Mouse (Mus musculus): ENCODE results near the gene Ak4. TPM values are rescaled to one million over a fixed set of nuclear protein-coding genes. Genes with fewer than 3 reads are reported as not detected.
A peak's percentile ranks its signal among the peaks of the same experiment; 100 is the strongest.

The Ak4 gene
- polyA plus RNA-seq, 1 experiment from 2014 or later: 5.3 TPM

- H3K27ac ChIP-seq (ENCODE audit: low read length): no peak overlapping the region
- H3K9ac ChIP-seq (replicated peaks; ENCODE audit: low read depth): no peak overlapping the region
- WGBS: 63% methylated on average over 8 of the region's 8 CpGs
- TF ChIP-seq EP300 (IDR thresholded peaks at IDR 0.05): no peak
- ATAC-seq (no peak), DNase-seq (ENCODE audit: low spot score) (peak; percentile 35)
- H3K36me3 ChIP-seq (ENCODE audit: insufficient read depth, low read length): no peaks in the 10 kb centered on the region
- no peaks in the 10 kb centered on the region for H3K9me3 ChIP-seq (ENCODE audit: low read length)
- H3K27me3 ChIP-seq (replicated peaks; ENCODE audit: insufficient read depth, low read length): 0 out of 2 replicates have a peak, but pooled peaks cover 5% of the 10 kb centered on the region
- H3K4me3 ChIP-seq (ENCODE audit: low read depth, low read length): no peak overlapping the region
- H3K4me2 ChIP-seq (replicated peaks; ENCODE audit: low read depth, low read length): no peak overlapping the region
- no peaks in the 10 kb centered on the region for H3K4me1 ChIP-seq (ENCODE audit: insufficient read depth, low read depth, low read length)
Observed at GRCm38 (mm10) chr4:101490320-101490917, 71.3 kb downstream of the Ak4 start.

GRCm38 (mm10) chr4:101491704-101492103 is 72.6 kb downstream of the Ak4 start:
- Histone ChIP-seq H3K4me3 (ENCODE audit: low read depth, low read length) (no peak overlapping the region), H3K27me3 (replicated peaks; ENCODE audit: insufficient read depth, low read length) (peaks cover 15% of the 10 kb centered on the region; the same call in 1 of the 2 replicates), H3K36me3 (ENCODE audit: insufficient read depth, low read length) (no peaks in the 10 kb centered on the region), H3K4me1 (ENCODE audit: insufficient read depth, low read depth, low read length) (peaks cover under 1% of the 10 kb centered on the region), H3K27ac (ENCODE audit: low read length) (no peak overlapping the region), H3K9ac (replicated peaks; ENCODE audit: low read depth) (no peak overlapping the region), H3K9me3 (ENCODE audit: low read length) (no peaks in the 10 kb centered on the region), H3K4me2 (replicated peaks; ENCODE audit: low read depth, low read length) (no peak overlapping the region)
- 60% methylated on average over 6 of the region's 6 CpGs for WGBS
- DNase-seq (ENCODE audit: low spot score): no peak
- no peak for ATAC-seq
- TF ChIP-seq CTCF (IDR thresholded peaks at IDR 0.05) (no peak), EP300 (IDR thresholded peaks at IDR 0.05) (no peak)

GRCm38 (mm10) chr4:101493611-101494197 is 74.6 kb downstream of the Ak4 start:
- peaks cover 28% of the 10 kb centered on the region for H3K27me3 ChIP-seq (replicated peaks; ENCODE audit: insufficient read depth, low read length)
- no peak overlapping the region for H3K4me3 ChIP-seq (ENCODE audit: low read depth, low read length)
- no peaks in the 10 kb centered on the region for H3K36me3 ChIP-seq (ENCODE audit: insufficient read depth, low read length)
- TF ChIP-seq CTCF (IDR thresholded peaks at IDR 0.05): no peak
- no peak for TF ChIP-seq EP300 (IDR thresholded peaks at IDR 0.05)
- peak; percentile 30; the same call in 1 of the 2 replicates for ATAC-seq
- no peak overlapping the region for H3K4me2 ChIP-seq (replicated peaks; ENCODE audit: low read depth, low read length)
- no peak overlapping the region for H3K9ac ChIP-seq (replicated peaks; ENCODE audit: low read depth)
- no peaks in the 10 kb centered on the region for H3K9me3 ChIP-seq (ENCODE audit: low read length)
- peaks cover 6% of the 10 kb centered on the region for H3K4me1 ChIP-seq (ENCODE audit: insufficient read depth, low read depth, low read length)
- H3K27ac ChIP-seq (ENCODE audit: low read length): no peak overlapping the region
- DNase-seq (ENCODE audit: low spot score): no peak

- Histone ChIP-seq H3K4me2 (replicated peaks; ENCODE audit: low read depth, low read length) (peak overlapping the region; percentile 73), H3K36me3 (ENCODE audit: insufficient read depth, low read length) (no peaks in the 10 kb centered on the region), H3K4me1 (ENCODE audit: insufficient read depth, low read depth, low read length) (peaks cover 6% of the 10 kb centered on the region), H3K4me3 (ENCODE audit: low read depth, low read length) (peak overlapping the region; percentile 41), H3K27ac (ENCODE audit: low read length) (no peak overlapping the region), H3K9ac (replicated peaks; ENCODE audit: low read depth) (no peak overlapping the region), H3K9me3 (ENCODE audit: low read length) (no peaks in the 10 kb centered on the region), H3K27me3 (replicated peaks; ENCODE audit: insufficient read depth, low read length) (peaks cover 28% of the 10 kb centered on the region)
- no peak for ATAC-seq
- DNase-seq (ENCODE audit: low spot score): no peak
- TF ChIP-seq CTCF (IDR thresholded peaks at IDR 0.05) (no peak), EP300 (IDR thresholded peaks at IDR 0.05) (no peak)
- 2% methylated on average over 28 of the region's 28 CpGs for WGBS
Observed at GRCm38 (mm10) chr4:101496188-101496533, 77.1 kb downstream of the Ak4 start.

- H3K9ac ChIP-seq (replicated peaks; ENCODE audit: low read depth): no peak within 1 kb of the TSS
- WGBS: 3% methylated on average over 35 of the region's 57 CpGs
- no peaks in the 10 kb centered on the region for H3K36me3 ChIP-seq (ENCODE audit: insufficient read depth, low read length)
- DNase-seq (ENCODE audit: low spot score) (no peak), ATAC-seq (no peak)
- H3K27ac ChIP-seq (ENCODE audit: low read length): no peak within 1 kb of the TSS
- H3K9me3 ChIP-seq (ENCODE audit: low read length): no peaks in the 10 kb centered on the region
- H3K4me2 ChIP-seq (replicated peaks; ENCODE audit: low read depth, low read length): peak within 1 kb of the TSS; percentile 73
- H3K4me1 ChIP-seq (ENCODE audit: insufficient read depth, low read depth, low read length): peaks cover 6% of the 10 kb centered on the region
- peak within 1 kb of the TSS; percentile 41 for H3K4me3 ChIP-seq (ENCODE audit: low read depth, low read length)
- no peak for TF ChIP-seq EP300 (IDR thresholded peaks at IDR 0.05)
- no peak for TF ChIP-seq CTCF (IDR thresholded peaks at IDR 0.05)
- H3K27me3 ChIP-seq (replicated peaks; ENCODE audit: insufficient read depth, low read length): peaks cover 28% of the 10 kb centered on the region
Observed at GRCm38 (mm10) chr4:101496534-101497237, 77.6 kb downstream of the Ak4 start, which contains the start of gene Dnajc6. Dnajc6 (plus strand) TSS chr4:101496648.

GRCm38 (mm10) chr4:101497336-101497735 is 78.3 kb downstream of the Ak4 start:
- DNase-seq (ENCODE audit: low spot score): no peak

More at GRCm38 (mm10) chr4:101497336-101497735, 78.3 kb downstream of the Ak4 start:
- no peaks in the 10 kb centered on the region for H3K9me3 ChIP-seq (ENCODE audit: low read length)
- H3K4me1 ChIP-seq (ENCODE audit: insufficient read depth, low read depth, low read length): peaks cover 6% of the 10 kb centered on the region
- 1% methylated on average over 14 of the region's 14 CpGs for WGBS
- no peak for ATAC-seq
- H3K4me2 ChIP-seq (replicated peaks; ENCODE audit: low read depth, low read length): peak overlapping the region; percentile 30; the same call in 1 of the 2 replicates
- peak overlapping the region; percentile 10; the same call in 1 of the 2 replicates for H3K4me3 ChIP-seq (ENCODE audit: low read depth, low read length)
- TF ChIP-seq EP300 (IDR thresholded peaks at IDR 0.05): no peak
- TF ChIP-seq CTCF (IDR thresholded peaks at IDR 0.05): no peak
- peaks cover 28% of the 10 kb centered on the region for H3K27me3 ChIP-seq (replicated peaks; ENCODE audit: insufficient read depth, low read length)
- H3K9ac ChIP-seq (replicated peaks; ENCODE audit: low read depth): no peak overlapping the region
- no peaks in the 10 kb centered on the region for H3K36me3 ChIP-seq (ENCODE audit: insufficient read depth, low read length)
- H3K27ac ChIP-seq (ENCODE audit: low read length): no peak overlapping the region
